Mouse (Mus musculus) midbrain, postnatal 0 days (tissue): ENCODE measurements around the gene Nkx2-3. TPM values are rescaled to one million over a fixed set of nuclear protein-coding genes. Genes with fewer than 3 reads are reported as not detected.

Experiments used
- ATAC-seq: fragments of 200-750 bp; cut with Nextera tagmentation; 2 replicates; pipeline ENCODE4 v1.8.0; 2017; ENCODE audit warnings: moderate number of reproducible peaks, mild to moderate bottlenecking, moderate TSS enrichment, moderate library complexity; ENCODE audit not compliant: low FRiP score
- DNase-seq: peaks from one replicate; pipeline ENCODE4 v3.0.0-alpha.2; 2015; ENCODE audit warnings: low spot score
- H3K27ac ChIP-seq: fragments of 300-500 bp; sonication (generic); 2 replicates; pipeline ENCODE4 v1.5.1; 2014; ENCODE audit warnings: low read depth, mild to moderate bottlenecking, low read length, mixed read lengths
- H3K27me3 ChIP-seq: fragments of 300-500 bp; sonication (generic); 2 replicates; pipeline ENCODE4 v1.6.1; 2014; ENCODE audit warnings: low read length, control low read depth, mixed read lengths; ENCODE audit not compliant: insufficient read depth
- H3K36me3 ChIP-seq: fragments of 300-500 bp; sonication (generic); 2 replicates; pipeline ENCODE4 v1.6.1; 2014; ENCODE audit warnings: low read length, control low read depth, mixed read lengths; ENCODE audit not compliant: insufficient read depth
- H3K4me1 ChIP-seq: fragments of 300-500 bp; sonication (generic); 2 replicates; pipeline ENCODE4 v1.6.1; 2014; ENCODE audit warnings: mild to moderate bottlenecking, control low read depth, antibody characterized with exemption, low read length, mixed read lengths; ENCODE audit not compliant: insufficient read depth
- H3K4me2 ChIP-seq: fragments of 300-500 bp; sonication (generic); 2 replicates; pipeline ENCODE4 v1.6.1; 2014; ENCODE audit warnings: low read depth, mild to moderate bottlenecking, low read length, mixed read lengths; ENCODE audit not compliant: poor library complexity, severe bottlenecking
- H3K4me3 ChIP-seq: fragments of 300-500 bp; sonication (generic); 2 replicates; pipeline ENCODE4 v1.5.1; 2014; ENCODE audit warnings: low read depth, mild to moderate bottlenecking, low read length, moderate library complexity
- H3K9ac ChIP-seq: fragments of 300-500 bp; sonication (generic); replicated peaks from 2 replicates; pipeline ENCODE4 v1.6.1; 2014; ENCODE audit warnings: mild to moderate bottlenecking, low read length, moderate library complexity, mixed read lengths; ENCODE audit not compliant: poor library complexity, severe bottlenecking
- H3K9me3 ChIP-seq: fragments of 300-500 bp; sonication (generic); 2 replicates; pipeline ENCODE4 v1.6.1; 2016; ENCODE audit warnings: low read length, control low read depth
- CTCF ChIP-seq: IDR thresholded peaks from 2 replicates; pipeline ENCODE4 v1.5.1; 2016; ENCODE audit warnings: antibody characterized with exemption, mild to moderate bottlenecking
- WGBS: fragments of 180-500 bp; shearing (Covaris S2); extraction: QIAGEN DNeasy Blood & Tissue Kit; methylation state at CpG from one replicate; pipeline ENCODE4 v1.1.7; 2014; 5-methylcytosine and 5-hydroxymethylcytosine counted together
- polyA plus RNA-seq: library from polyadenylated mRNA; unstranded; fragments of >200 nt; fragmentation: Nextera tagmentation; extraction: Ambion mirVana; gene quantifications from 2 replicates; pipeline ENCODE4 v1.2.1, GENCODE M21; 2015
- total RNA-seq: library from RNA; depleted of rRNA; stranded (reverse); fragments of >200 nt; gene quantifications from 2 replicates; pipeline ENCODE4 v1.2.3, GENCODE M21; 2014

Nkx2-3 gene
- total and polyA plus RNA-seq, 2 experiments from 2014 or later: 0.05 TPM; not detected in 1

GRCm38 (mm10) chr19:43579081-43579796, 32.9 kb upstream of the Nkx2-3 start:
- ATAC-seq (no peak), DNase-seq (no peak)
- no peak overlapping the region for H3K4me3 ChIP-seq
- TF ChIP-seq CTCF: no peak
- no peak overlapping the region for H3K4me2 ChIP-seq
- H3K27ac ChIP-seq: no peak overlapping the region
- peaks cover 33% of the 10 kb centered on the region for H3K27me3 ChIP-seq
- no peaks in the 10 kb centered on the region for H3K9me3 ChIP-seq
- no peaks in the 10 kb centered on the region for H3K4me1 ChIP-seq
- WGBS: 77% methylated on average over 13 of the region's 13 CpGs
- no peaks in the 10 kb centered on the region for H3K36me3 ChIP-seq
- H3K9ac ChIP-seq: no peak overlapping the region

- no peak overlapping the region for H3K4me2 ChIP-seq
- 80% methylated on average over 2 of the region's 2 CpGs for WGBS
- no peak for TF ChIP-seq CTCF
- H3K9me3 ChIP-seq: no peaks in the 10 kb centered on the region
- no peak overlapping the region for H3K9ac ChIP-seq
- peaks cover 44% of the 10 kb centered on the region for H3K27me3 ChIP-seq
- no peak overlapping the region for H3K27ac ChIP-seq
- H3K4me3 ChIP-seq: no peak overlapping the region
- H3K36me3 ChIP-seq: no peaks in the 10 kb centered on the region
- H3K4me1 ChIP-seq: no peaks in the 10 kb centered on the region
- no peak for DNase-seq
- no peak for ATAC-seq
Measured at GRCm38 (mm10) chr19:43581185-43581584, 30.9 kb upstream of the Nkx2-3 start.

GRCm38 (mm10) chr19:43583192-43583591, 28.9 kb upstream of the Nkx2-3 start:
- H3K4me2 ChIP-seq: no peak overlapping the region
- ATAC-seq (no peak), DNase-seq (no peak)
- H3K9me3 ChIP-seq: no peaks in the 10 kb centered on the region
- no peak for TF ChIP-seq CTCF
- no peaks in the 10 kb centered on the region for H3K4me1 ChIP-seq
- peaks cover 48% of the 10 kb centered on the region for H3K27me3 ChIP-seq
- no peak overlapping the region for H3K4me3 ChIP-seq
- no peak overlapping the region for H3K27ac ChIP-seq
- WGBS: 15% methylated on average over 4 of the region's 4 CpGs
- H3K9ac ChIP-seq: no peak overlapping the region
- H3K36me3 ChIP-seq: no peaks in the 10 kb centered on the region

GRCm38 (mm10) chr19:43583595-43583994, 28.5 kb upstream of the Nkx2-3 start:
- Histone ChIP-seq H3K9ac (no peak overlapping the region), H3K27me3 (peaks cover 48% of the 10 kb centered on the region), H3K27ac (no peak overlapping the region), H3K4me2 (no peak overlapping the region), H3K4me1 (no peaks in the 10 kb centered on the region), H3K4me3 (no peak overlapping the region), H3K36me3 (no peaks in the 10 kb centered on the region), H3K9me3 (no peaks in the 10 kb centered on the region)
- no peak for TF ChIP-seq CTCF
- 4% methylated on average over 17 of the region's 17 CpGs for WGBS
- DNase-seq (no peak), ATAC-seq (no peak)

- Histone ChIP-seq H3K4me3 (no peak overlapping the region), H3K27me3 (peaks cover 48% of the 10 kb centered on the region), H3K9ac (no peak overlapping the region), H3K4me1 (no peaks in the 10 kb centered on the region), H3K9me3 (no peaks in the 10 kb centered on the region), H3K4me2 (no peak overlapping the region), H3K36me3 (no peaks in the 10 kb centered on the region), H3K27ac (no peak overlapping the region)
- no peak for DNase-seq
- no peak for ATAC-seq
- WGBS: 7% methylated on average over 13 of the region's 13 CpGs
- no peak for TF ChIP-seq CTCF
Measured at GRCm38 (mm10) chr19:43584788-43585187, 27.3 kb upstream of the Nkx2-3 start.

- Histone ChIP-seq H3K4me1 (no peaks in the 10 kb centered on the region), H3K27me3 (peaks cover 49% of the 10 kb centered on the region), H3K9ac (no peak overlapping the region), H3K4me2 (no peak overlapping the region), H3K4me3 (no peak overlapping the region), H3K27ac (no peak overlapping the region), H3K36me3 (no peaks in the 10 kb centered on the region), H3K9me3 (no peaks in the 10 kb centered on the region)
- 81% methylated on average over 4 of the region's 4 CpGs for WGBS
- no peak for TF ChIP-seq CTCF
- ATAC-seq (no peak), DNase-seq (no peak)
Measured at GRCm38 (mm10) chr19:43592026-43592425, 20.1 kb upstream of the Nkx2-3 start.
